Mouse (Mus musculus): Measurements from ENCODE around the gene Gm20855. TPM values are rescaled to one million over a fixed set of nuclear protein-coding genes. Genes with fewer than 3 reads are reported as not detected.

Gene Gm20855
- not detected in 2 replicates for polyA plus RNA-seq (2012)

GRCm38 (mm10) chrY:35131733-35132132 is at the start of gene Gm20855:
TSS of gene Gm20855 (minus strand) at chrY:35131833.

